Mouse (Mus musculus): ENCODE results near the gene Efcab10. TPM values are rescaled to one million over a fixed set of nuclear protein-coding genes. Genes with fewer than 3 reads are reported as not detected.

The Efcab10 gene
- polyA plus RNA-seq, 1 experiment: not detected

- Histone ChIP-seq H3K4me3 (replicated peaks) (no peak overlapping the region), H3K36me3 (replicated peaks; ENCODE audit: low read length) (peaks cover 99% of the 10 kb centered on the region), H3K4me1 (peaks cover 22% of the 10 kb centered on the region), H3K27me3 (replicated peaks) (no peaks in the 10 kb centered on the region), H3K9me3 (no peaks in the 10 kb centered on the region)
- TF ChIP-seq GATA1 (IDR thresholded peaks at IDR 0.05; ENCODE audit: borderline replicate concordance, low read length): no peak
- no peak for TF ChIP-seq FLI1 (IDR thresholded peaks at IDR 0.05; ENCODE audit: low read length)
Observed at GRCm38 (mm10) chr12:33365133-33365532, 29.5 kb upstream of the Efcab10 start.

GRCm38 (mm10) chr12:33369555-33369954 lies 25.1 kb upstream of the Efcab10 start:
- Histone ChIP-seq H3K4me1 (peaks cover 22% of the 10 kb centered on the region), H3K36me3 (replicated peaks; ENCODE audit: low read length) (peaks cover 92% of the 10 kb centered on the region), H3K27me3 (replicated peaks) (no peaks in the 10 kb centered on the region), H3K4me3 (replicated peaks) (no peak overlapping the region), H3K9me3 (no peaks in the 10 kb centered on the region)
- TF ChIP-seq FLI1 (IDR thresholded peaks at IDR 0.05; ENCODE audit: low read length) (no peak), GATA1 (IDR thresholded peaks at IDR 0.05; ENCODE audit: borderline replicate concordance, low read length) (no peak)

- no peaks in the 10 kb centered on the region for H3K9me3 ChIP-seq
- peak overlapping the region; percentile 91 for H3K4me3 ChIP-seq (replicated peaks)
- peaks cover 18% of the 10 kb centered on the region for H3K4me1 ChIP-seq
- TF ChIP-seq FLI1 (IDR thresholded peaks at IDR 0.05; ENCODE audit: low read length) (no peak), GATA1 (IDR thresholded peaks at IDR 0.05; ENCODE audit: borderline replicate concordance, low read length) (no peak)
- H3K27me3 ChIP-seq (replicated peaks): peaks cover under 1% of the 10 kb centered on the region
- H3K36me3 ChIP-seq (replicated peaks; ENCODE audit: low read length): peaks cover 6% of the 10 kb centered on the region
Observed at GRCm38 (mm10) chr12:33379624-33380445, 14.8 kb upstream of the Efcab10 start.

- Histone ChIP-seq H3K4me3 (replicated peaks) (no peak overlapping the region), H3K4me1 (peaks cover 11% of the 10 kb centered on the region), H3K9me3 (no peaks in the 10 kb centered on the region), H3K36me3 (replicated peaks; ENCODE audit: low read length) (no peaks in the 10 kb centered on the region), H3K27me3 (replicated peaks) (peaks cover 25% of the 10 kb centered on the region)
- TF ChIP-seq GATA1 (IDR thresholded peaks at IDR 0.05; ENCODE audit: borderline replicate concordance, low read length): no peak
Observed at GRCm38 (mm10) chr12:33388842-33389241, 5.8 kb upstream of the Efcab10 start.

DNA sequence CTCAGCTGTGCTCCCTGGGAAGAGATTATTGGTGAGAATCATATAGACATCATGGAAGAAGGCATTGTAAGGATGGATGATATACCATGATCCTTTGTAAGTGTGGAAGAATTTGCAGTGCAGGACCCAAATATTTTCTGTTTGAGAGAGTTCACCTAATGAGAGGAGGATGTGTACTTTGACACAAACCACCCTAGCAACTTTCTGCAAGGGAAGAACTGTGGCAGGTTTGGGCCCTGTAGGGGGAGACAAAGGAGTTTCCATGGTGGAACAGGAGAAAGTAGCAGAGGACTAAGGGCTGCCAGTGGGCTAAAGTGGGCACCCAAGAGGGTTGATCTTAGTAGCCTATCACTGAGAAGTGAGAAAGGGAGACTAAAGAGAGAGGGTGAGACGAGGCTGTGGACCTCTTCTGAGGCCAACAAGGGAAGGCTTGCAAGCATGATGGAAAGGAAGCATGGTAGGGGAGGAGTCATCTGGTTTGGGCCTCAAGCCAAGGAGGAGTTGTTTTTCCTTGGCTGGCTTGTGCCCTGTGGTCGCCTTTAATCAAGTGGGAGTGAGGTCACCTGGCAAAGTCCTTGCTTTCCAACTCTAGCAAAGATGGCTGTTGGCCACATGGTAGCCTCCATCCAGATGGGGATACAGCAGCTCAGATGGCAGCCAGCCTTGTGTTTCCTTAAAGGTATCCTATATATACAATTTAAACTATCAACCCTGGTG lies 3.7 kb upstream of the Efcab10 start:
- Histone ChIP-seq H3K4me3 (replicated peaks) (no peak overlapping the region), H3K9me3 (no peaks in the 10 kb centered on the region), H3K27me3 (replicated peaks) (peaks cover 24% of the 10 kb centered on the region), H3K4me1 (peaks cover 18% of the 10 kb centered on the region), H3K36me3 (replicated peaks; ENCODE audit: low read length) (no peaks in the 10 kb centered on the region)
- TF ChIP-seq FLI1 (IDR thresholded peaks at IDR 0.05; ENCODE audit: low read length) (no peak), GATA1 (IDR thresholded peaks at IDR 0.05; ENCODE audit: borderline replicate concordance, low read length) (no peak)

GRCm38 (mm10) chr12:33403265-33403693 lies 8.6 kb downstream of the Efcab10 start:
- no peak for TF ChIP-seq GATA1 (IDR thresholded peaks at IDR 0.05; ENCODE audit: borderline replicate concordance, low read length)
- no peak for TF ChIP-seq FLI1 (IDR thresholded peaks at IDR 0.05; ENCODE audit: low read length)
- peaks cover 1% of the 10 kb centered on the region for H3K27me3 ChIP-seq (replicated peaks)
- peaks cover 27% of the 10 kb centered on the region for H3K4me1 ChIP-seq
- peak overlapping the region; percentile 83 for H3K4me3 ChIP-seq (replicated peaks)
- no peaks in the 10 kb centered on the region for H3K36me3 ChIP-seq (replicated peaks; ENCODE audit: low read length)
- H3K9me3 ChIP-seq: no peaks in the 10 kb centered on the region

DNA sequence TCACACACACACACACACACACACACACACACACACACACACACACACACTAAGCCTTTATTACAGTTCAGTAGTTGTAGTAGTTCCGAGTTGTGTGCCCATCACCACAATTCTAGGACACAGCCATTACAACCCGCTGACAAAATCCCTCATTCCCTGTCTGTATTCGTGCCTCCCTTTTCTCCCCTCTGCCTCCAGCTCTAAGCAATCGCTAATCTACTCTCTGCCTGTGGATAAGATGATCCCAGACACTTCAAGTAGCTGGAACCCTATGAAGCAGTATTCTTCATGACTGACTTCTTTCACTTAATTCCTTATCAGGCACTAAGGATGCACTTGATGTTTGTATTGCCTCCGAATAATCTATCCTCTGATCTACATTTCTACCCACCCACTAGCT lies 10.3 kb downstream of the Efcab10 start:
- TF ChIP-seq FLI1 (IDR thresholded peaks at IDR 0.05; ENCODE audit: low read length) (no peak), GATA1 (IDR thresholded peaks at IDR 0.05; ENCODE audit: borderline replicate concordance, low read length) (no peak)
- no peaks in the 10 kb centered on the region for H3K9me3 ChIP-seq
- H3K36me3 ChIP-seq (replicated peaks; ENCODE audit: low read length): no peaks in the 10 kb centered on the region
- H3K27me3 ChIP-seq (replicated peaks): no peaks in the 10 kb centered on the region
- peaks cover 27% of the 10 kb centered on the region for H3K4me1 ChIP-seq
- no peak overlapping the region for H3K4me3 ChIP-seq (replicated peaks)

- H3K4me3 ChIP-seq (replicated peaks): no peak overlapping the region
- H3K27me3 ChIP-seq (replicated peaks): no peaks in the 10 kb centered on the region
- TF ChIP-seq GATA1 (IDR thresholded peaks at IDR 0.05; ENCODE audit: borderline replicate concordance, low read length) (no peak), FLI1 (IDR thresholded peaks at IDR 0.05; ENCODE audit: low read length) (no peak)
- peaks cover 27% of the 10 kb centered on the region for H3K4me1 ChIP-seq
- no peaks in the 10 kb centered on the region for H3K9me3 ChIP-seq
- no peaks in the 10 kb centered on the region for H3K36me3 ChIP-seq (replicated peaks; ENCODE audit: low read length)
Observed at GRCm38 (mm10) chr12:33405398-33406026, 10.9 kb downstream of the Efcab10 start.

DNA sequence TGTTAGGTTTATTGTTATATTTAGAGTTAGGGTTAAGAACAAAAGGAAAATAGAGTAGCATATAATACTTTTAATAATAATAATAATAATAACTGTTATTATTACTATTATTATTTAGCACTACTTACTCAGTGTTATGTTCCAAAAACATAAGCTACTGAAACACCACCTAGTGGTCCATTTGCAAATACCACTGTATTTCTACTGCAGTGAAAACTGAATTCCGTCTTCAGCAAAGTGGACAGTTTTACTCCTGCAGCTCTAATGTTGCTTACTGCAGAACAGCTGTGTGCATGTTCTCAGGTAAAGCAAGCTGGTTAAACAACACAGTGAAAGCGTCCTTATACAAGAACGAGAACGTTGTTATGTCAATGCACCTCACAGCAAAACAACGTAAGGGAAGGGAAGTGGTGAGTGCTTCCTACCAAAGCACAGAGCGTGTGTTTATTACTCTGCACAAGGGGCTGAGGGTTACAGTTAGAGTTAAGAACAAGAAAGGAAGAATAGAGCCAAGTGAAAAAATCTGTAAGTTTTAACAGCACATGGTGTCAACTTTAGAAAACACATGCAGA lies 17.0 kb downstream of the Efcab10 start:
- Histone ChIP-seq H3K4me1 (0 out of 2 replicates have a peak, but pooled peaks cover 2% of the 10 kb centered on the region), H3K27me3 (replicated peaks) (peaks cover 12% of the 10 kb centered on the region), H3K9me3 (no peaks in the 10 kb centered on the region), H3K36me3 (replicated peaks; ENCODE audit: low read length) (no peaks in the 10 kb centered on the region), H3K4me3 (replicated peaks) (peak overlapping the region; percentile 31)
- no peak for TF ChIP-seq GATA1 (IDR thresholded peaks at IDR 0.05; ENCODE audit: borderline replicate concordance, low read length)
- no peak for TF ChIP-seq FLI1 (IDR thresholded peaks at IDR 0.05; ENCODE audit: low read length)
